Mouse (Mus musculus) megakaryocyte progenitor cell, adult 5-6 weeks (primary cell): ENCODE data around the gene Rsc1a1. TPM values are rescaled to one million over a fixed set of nuclear protein-coding genes. Genes with fewer than 3 reads are reported as not detected.

Experiments used
- ATAC-seq: replicated peaks from 2 replicates; pipeline ENCODE4 v1.8.0; 2016; ENCODE audit warnings: mild to moderate bottlenecking, moderate TSS enrichment, inconsistent platforms; ENCODE audit not compliant: poor library complexity
- total RNA-seq, 2 experiments: library from RNA; stranded (forward) in 1 of 2; stranded (reverse) in 1 of 2; fragments of 157-497, 149-512 nt in 1 of 2; fragments of 200-1000 nt in 1 of 2; gene quantifications; 2 replicates each; pipeline versions ENCODE4 v1.2.3 to v1.2.4; 2015 to 2017

Rsc1a1 gene
- total RNA-seq, 2 experiments from 2014 or later = 7.6 to 22.7 TPM

GRCm38 (mm10) chr4:141655908-141656608 lies 29.3 kb downstream of the Rsc1a1 start:
- ATAC-seq = peak; percentile 90

- no peak for ATAC-seq
Observed at GRCm38 (mm10) chr4:141654509-141654908, 30.9 kb downstream of the Rsc1a1 start.

GRCm38 (mm10) chr4:141653813-141654212 lies 31.6 kb downstream of the Rsc1a1 start:
- ATAC-seq = no peak

DNA sequence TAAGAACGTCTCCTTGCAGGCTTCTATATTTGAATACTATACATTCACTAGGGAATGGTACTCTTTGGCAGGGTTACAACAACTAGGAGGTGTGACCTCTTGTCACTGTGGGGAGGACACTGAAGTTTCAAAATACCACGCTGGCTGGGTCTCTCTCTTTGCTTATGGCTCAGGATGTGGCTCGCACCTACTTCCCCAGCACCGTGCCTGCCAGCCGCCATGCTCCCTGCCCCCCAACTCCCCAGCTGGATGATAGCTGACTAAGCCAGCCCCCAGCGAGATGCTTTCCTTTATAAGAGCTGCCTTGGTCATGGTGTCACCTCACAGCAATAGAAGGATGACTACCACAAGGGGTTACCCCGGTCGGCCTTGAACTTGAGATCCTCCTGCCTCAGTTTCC lies 32.4 kb downstream of the Rsc1a1 start:
- ATAC-seq = peak; percentile 41

GRCm38 (mm10) chr4:141651944-141652343 lies 33.5 kb downstream of the Rsc1a1 start:
- no peak for ATAC-seq

DNA sequence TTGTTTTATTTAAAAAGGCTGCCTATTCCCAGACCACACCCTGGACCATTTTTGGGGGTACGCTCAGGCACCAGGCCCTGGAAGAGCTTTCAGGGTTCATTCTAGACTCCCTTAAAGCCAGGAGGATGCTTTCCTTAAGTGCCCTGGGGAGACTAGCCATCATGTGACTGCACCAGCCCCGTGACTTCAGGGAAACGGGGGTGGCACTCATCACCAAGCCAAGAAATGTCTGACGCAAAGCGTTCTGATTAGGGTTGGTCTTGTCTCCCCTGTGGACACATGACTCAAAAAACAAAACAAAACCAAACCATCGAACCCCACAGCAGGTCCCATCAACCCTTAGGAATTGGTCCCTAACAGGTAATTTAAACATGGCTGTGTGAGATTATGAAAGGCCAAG lies 34.1 kb downstream of the Rsc1a1 start:
- no peak for ATAC-seq

- ATAC-seq = no peak
Observed at GRCm38 (mm10) chr4:141649244-141649643, 36.2 kb downstream of the Rsc1a1 start.

GRCm38 (mm10) chr4:141648262-141648661 lies 37.1 kb downstream of the Rsc1a1 start:
- no peak for ATAC-seq

- ATAC-seq = no peak
Observed at GRCm38 (mm10) chr4:141647187-141647586, 38.2 kb downstream of the Rsc1a1 start.

GRCm38 (mm10) chr4:141645988-141646387 lies 39.4 kb downstream of the Rsc1a1 start:
- ATAC-seq = no peak; the same call in 1 of the 2 replicates

- no peak for ATAC-seq
Observed at GRCm38 (mm10) chr4:141643118-141643855, 42.1 kb downstream of the Rsc1a1 start.

DNA sequence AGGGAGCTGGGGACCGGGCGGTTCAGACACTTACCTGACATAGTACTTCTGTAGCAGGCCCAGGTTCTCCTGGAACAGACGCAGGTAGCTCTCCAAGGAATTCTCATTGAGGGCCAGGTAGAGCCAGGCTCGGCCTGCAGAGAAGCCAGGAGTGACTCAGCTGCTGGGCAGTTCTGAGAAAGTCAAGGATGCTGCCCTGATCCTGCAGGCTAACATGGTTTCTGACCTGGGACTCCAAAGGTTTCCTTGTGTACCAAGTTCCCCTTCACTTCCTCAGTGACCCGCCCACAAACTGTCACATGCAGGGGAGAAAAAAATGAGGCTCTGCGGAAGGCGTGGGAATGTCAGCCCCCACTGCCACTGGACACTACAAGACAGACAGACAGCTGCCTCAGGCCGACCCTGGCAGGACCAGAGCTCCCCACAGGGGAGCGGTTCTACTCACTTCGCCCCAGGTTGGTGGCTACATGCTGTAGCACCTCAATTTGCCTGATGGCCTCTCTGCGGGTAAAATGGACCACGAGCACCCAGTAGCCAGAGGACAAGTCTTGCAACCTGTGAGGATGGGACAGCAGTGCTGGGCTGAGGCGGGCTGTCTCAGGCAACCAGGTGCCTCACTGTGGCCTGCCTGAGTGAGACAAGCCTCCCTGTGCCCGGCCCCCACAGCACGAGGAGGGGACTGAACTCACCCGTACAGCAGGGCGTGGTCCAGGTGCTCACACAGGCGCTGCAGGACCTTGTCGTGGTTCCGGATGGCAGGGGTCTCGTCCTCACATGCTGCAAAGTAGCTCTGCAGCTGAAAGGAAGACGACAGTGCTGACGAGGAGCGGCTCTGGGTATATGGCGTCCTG lies 43.2 kb downstream of the Rsc1a1 start:
- ATAC-seq = no peak

DNA sequence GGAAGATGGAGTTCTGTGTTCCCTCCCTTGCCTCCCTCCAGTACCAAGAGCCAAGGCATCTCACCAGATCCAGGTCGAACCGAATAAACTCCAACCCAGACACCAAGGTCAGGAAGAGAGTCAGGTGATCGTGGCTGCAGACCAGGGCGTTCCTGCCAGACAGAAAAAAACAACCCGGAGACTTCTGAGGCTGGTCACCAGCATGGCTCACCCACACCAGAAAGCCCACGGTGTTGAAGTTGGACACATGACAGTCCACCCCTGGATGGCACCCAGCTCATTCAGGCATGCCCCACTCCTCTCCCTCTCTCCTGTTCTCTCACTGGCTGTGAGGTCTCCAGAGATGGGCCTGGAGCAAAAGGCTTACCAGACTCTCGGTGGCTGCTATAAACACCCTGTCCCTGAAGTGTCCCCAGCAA lies 44.0 kb downstream of the Rsc1a1 start:
- ATAC-seq = no peak

DNA sequence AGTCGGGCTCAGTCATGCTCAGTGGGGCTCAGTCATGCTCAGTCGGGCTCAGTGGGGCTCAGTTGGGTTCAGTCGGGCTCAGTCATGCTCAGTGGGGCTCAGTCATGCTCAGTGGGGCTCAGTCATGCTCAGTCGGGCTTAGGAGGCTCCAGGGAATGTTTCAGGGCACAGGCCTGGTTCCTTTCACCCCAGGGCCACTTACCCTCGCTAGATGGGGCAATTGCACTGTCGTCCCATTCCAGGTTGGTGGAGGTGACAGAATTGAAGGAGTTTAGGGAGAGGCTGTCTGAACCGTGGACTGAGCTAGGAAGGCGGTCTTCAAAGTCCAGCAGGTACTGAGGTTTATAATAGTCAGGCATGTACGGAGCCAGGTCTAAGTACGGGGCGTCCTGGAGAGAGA lies 45.9 kb downstream of the Rsc1a1 start:
- ATAC-seq = no peak

DNA sequence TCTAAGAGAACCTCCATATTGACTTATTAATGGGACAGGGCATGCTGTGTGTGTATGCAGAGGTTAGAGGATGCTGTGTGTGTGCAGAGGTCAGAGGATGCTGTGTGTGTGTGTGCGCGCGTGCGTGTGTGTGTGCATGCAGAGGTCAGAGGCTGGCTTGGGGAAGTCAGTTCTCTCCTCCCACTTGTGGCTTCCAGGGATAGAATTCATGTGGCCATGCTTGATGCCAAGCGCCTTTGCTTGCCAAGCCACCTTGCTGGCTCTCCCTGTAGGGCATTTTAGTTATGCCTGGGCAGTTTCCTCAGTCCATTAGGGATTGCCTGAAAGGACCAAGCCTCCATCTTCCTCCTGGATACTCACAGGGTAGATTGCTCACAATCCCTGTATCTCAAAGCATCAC lies 48.7 kb downstream of the Rsc1a1 start:
- no peak for ATAC-seq

DNA sequence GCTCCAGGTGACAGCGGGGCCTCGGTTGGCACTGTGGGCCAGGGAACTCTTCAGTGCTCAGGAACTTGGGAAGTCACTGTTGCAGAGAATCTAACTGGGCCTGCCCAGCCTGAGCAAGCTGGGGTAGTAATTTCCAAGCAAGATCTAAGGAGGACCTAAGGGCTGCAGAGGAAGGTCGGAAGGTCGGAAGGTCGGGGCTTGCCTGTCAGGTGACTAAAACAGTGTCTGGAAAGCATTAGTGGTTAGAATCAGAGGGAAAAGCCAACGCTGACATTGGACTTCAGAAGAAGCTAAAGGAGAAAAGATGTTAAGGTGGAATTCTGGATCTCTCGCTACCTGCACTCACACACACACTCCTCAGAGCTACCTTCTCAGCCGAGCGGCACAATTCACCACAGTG lies 49.4 kb downstream of the Rsc1a1 start:
- ATAC-seq = no peak

Other genes starting within 250 kb of the Rsc1a1 start
- not detected in 2 replicates for gene Srarp, start 249.5 kb downstream of the Rsc1a1 start, total RNA-seq (2015)
- gene Srarp, start 249.5 kb downstream of the Rsc1a1 start, total RNA-seq (2017) = not detected in 2 replicates
- 12.0 and 14.0 TPM in 2 replicates for gene Zbtb17, start 240.9 kb downstream of the Rsc1a1 start, total RNA-seq (2015)
- 15.2 and 21.3 TPM in 2 replicates for gene Zbtb17, start 240.9 kb downstream of the Rsc1a1 start, total RNA-seq (2017)
- 28.4 and 35.6 TPM in 2 replicates for gene Spen, start 147.0 kb downstream of the Rsc1a1 start, total RNA-seq (2015)
- gene Spen, start 147.0 kb downstream of the Rsc1a1 start, total RNA-seq (2017) = 22.8 and 29.0 TPM in 2 replicates
- not detected in 2 replicates for gene Fblim1, start 79.5 kb downstream of the Rsc1a1 start, total RNA-seq (2015)
- gene Fblim1, start 79.5 kb downstream of the Rsc1a1 start, total RNA-seq (2017) = 0.07 TPM in 1 of 2 replicates, not detected in the other
- gene Tmem82, start 67.0 kb downstream of the Rsc1a1 start, total RNA-seq (2015) = 0.10 and 0.76 TPM in 2 replicates
- 0.46 and 1.6 TPM in 2 replicates for gene Tmem82, start 67.0 kb downstream of the Rsc1a1 start, total RNA-seq (2017)
- not detected in 2 replicates for gene Slc25a34, start 61.8 kb downstream of the Rsc1a1 start, total RNA-seq (2015)
- not detected in 2 replicates for gene Slc25a34, start 61.8 kb downstream of the Rsc1a1 start, total RNA-seq (2017)
- 7.2 and 12.8 TPM in 2 replicates for gene Plekhm2, start 20.7 kb downstream of the Rsc1a1 start, total RNA-seq (2015)
- gene Plekhm2, start 20.7 kb downstream of the Rsc1a1 start, total RNA-seq (2017) = 9.8 and 11.0 TPM in 2 replicates
- 15.0 and 18.7 TPM in 2 replicates for gene Ddi2, start 37.8 kb upstream of the Rsc1a1 start, total RNA-seq (2015)
- gene Ddi2, start 37.8 kb upstream of the Rsc1a1 start, total RNA-seq (2017) = 23.7 and 29.4 TPM in 2 replicates
- gene Agmat, start 61.1 kb upstream of the Rsc1a1 start, total RNA-seq (2015) = not detected in 2 replicates
- gene Agmat, start 61.1 kb upstream of the Rsc1a1 start, total RNA-seq (2017) = not detected in 2 replicates
- gene Dnajc16, start 105.3 kb upstream of the Rsc1a1 start, total RNA-seq (2015) = 4.8 and 6.5 TPM in 2 replicates
- 5.9 and 6.4 TPM in 2 replicates for gene Dnajc16, start 105.3 kb upstream of the Rsc1a1 start, total RNA-seq (2017)
- 5.8 and 6.4 TPM in 2 replicates for gene Casp9, start 108.0 kb upstream of the Rsc1a1 start, total RNA-seq (2015)
- 8.1 and 9.3 TPM in 2 replicates for gene Casp9, start 108.0 kb upstream of the Rsc1a1 start, total RNA-seq (2017)
- not detected in 2 replicates for gene Cela2a, start 140.6 kb upstream of the Rsc1a1 start, total RNA-seq (2015)
- gene Cela2a, start 140.6 kb upstream of the Rsc1a1 start, total RNA-seq (2017) = not detected in 2 replicates
- gene Ctrc, start 160.8 kb upstream of the Rsc1a1 start, total RNA-seq (2015) = not detected in 2 replicates
- not detected in 2 replicates for gene Ctrc, start 160.8 kb upstream of the Rsc1a1 start, total RNA-seq (2017)
- gene Efhd2, start 189.3 kb upstream of the Rsc1a1 start, total RNA-seq (2015) = 42.2 and 49.9 TPM in 2 replicates
- gene Efhd2, start 189.3 kb upstream of the Rsc1a1 start, total RNA-seq (2017) = 53.6 and 58.1 TPM in 2 replicates